Comparison of ENCODE assay signal across 19 mouse cellular contexts in the genomic region with DNA sequence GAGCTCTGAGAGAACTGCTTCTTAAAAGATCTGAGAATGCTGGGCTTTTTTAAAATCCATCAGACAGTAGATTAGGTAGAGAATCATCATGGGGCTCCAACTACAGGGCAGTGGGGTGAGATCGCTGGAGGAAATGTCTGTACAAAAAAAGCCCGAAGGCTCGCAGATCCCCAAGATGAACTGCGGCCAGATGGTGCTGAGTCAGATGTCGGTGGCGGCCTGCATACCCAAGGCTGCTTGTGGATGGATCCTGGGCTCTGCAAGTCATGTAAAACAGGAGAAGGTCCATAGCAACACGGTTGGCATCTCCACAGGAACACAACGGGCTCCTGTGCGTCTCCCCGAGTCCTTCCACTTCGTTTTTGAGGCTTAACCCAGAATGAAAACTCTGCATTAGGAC. TPM values are rescaled to one million over a fixed set of nuclear protein-coding genes. Genes with fewer than 3 reads are reported as not detected.
A peak's percentile ranks its signal among the peaks of the same experiment; 100 is the strongest.
DNase-seq lines count a peak whose midpoint lies in the region; TF ChIP-seq lines count a peak whose summit lies in the region.
"Had no signal": no experiment of that assay in that cellular context is flagged by ENCODE, and none has a peak within 500 bp of the region (broad histone marks: within the 10 kb centered on the region; RNA-seq: fewer than 3 reads in every experiment).

No protein-coding gene starts in this region.

- H3K27ac ChIP-seq in left cerebral cortex, adult 2 months = peak overlapping the region; percentile 29
- H3K27ac ChIP-seq: forebrain, embryonic 10.5 days; limb, embryonic 13.5 days; liver, embryonic 15.5 days; macrophage; midbrain, embryonic 13.5 days had no signal

- intact Hi-C loops in left cerebral cortex, adult 2 months (cut with DNase I) = no loop called here
- intact Hi-C loops in left cerebral cortex, postnatal 10 days (cut with DNase I) = no loop called here

- H3K4me3 ChIP-seq in left cerebral cortex, adult 2 months = no peak overlapping the region
- H3K4me3 ChIP-seq: forebrain, embryonic 10.5 days; heart, embryonic 12.5 days; limb, embryonic 13.5 days; liver, embryonic 15.5 days; midbrain, embryonic 13.5 days had no signal

- no peak for TF ChIP-seq CTCF in left cerebral cortex, adult 2 months (IDR thresholded peaks at IDR 0.05)

- DNase-seq in left cerebral cortex, adult 2 months (ENCODE audit: extremely low spot score in 1 of 2, low spot score in 2 of 2) = peak; percentile 26 to 52
- DNase-seq in left cerebral cortex, postnatal 10 days (ENCODE audit: extremely low spot score in 1 of 2, low spot score in 2 of 2) = no peak
- peak; percentile 22 for DNase-seq in urinary bladder, postnatal 14 days (ENCODE audit: low spot score)
- DNase-seq in urinary bladder, postnatal 25 days (ENCODE audit: low spot score) = no peak
- peak; percentile 17 to 72 for DNase-seq in frontal cortex, adult 2 months (ENCODE audit: extremely low spot score in 1 of 2, low spot score in 1 of 2)
- DNase-seq in liver = no peak
- no peak for DNase-seq in thymus, postnatal 25 days
- DNase-seq: cerebellum, adult 2 months; heart, postnatal 36 days; kidney, adult 2 months; kidney, postnatal 14 days; thymus, postnatal 14 days had no signal

RNA-seq across cellular contexts. Expression of a gene that starts 39.9 kb away (rescaled TPM):
- total RNA-seq in left cerebral cortex, adult 2 months (2021) = 10 to 100 TPM; 55.4 to 66.2 TPM
- 100 to 1,000 TPM; 115 to 123 TPM for total RNA-seq in left cerebral cortex, postnatal 10 days (2021)
- 31.8 and 43.2 TPM in 2 replicates for polyA plus RNA-seq in frontal cortex, adult 2 months (2012; rRNA removed)
- total RNA-seq: MEL had no signal

RNA-seq across cellular contexts. Expression of a gene that starts 39.9 kb away (rescaled TPM):
- total RNA-seq in left cerebral cortex, adult 2 months (2021) = 10 to 100 TPM; 57.1 to 60.9 TPM
- total RNA-seq in left cerebral cortex, postnatal 10 days (2021) = 10 to 100 TPM; 76.7 to 80.6 TPM
- polyA plus RNA-seq in frontal cortex, adult 2 months (2012; rRNA removed) = 34.3 and 39.7 TPM in 2 replicates

Comparison
In these comparisons a context has a peak if more than half of its experiments do, and no peak if none do; other contexts are left out.
1. DNase-seq: peak in left cerebral cortex, adult 2 months (2 of 2), urinary bladder, postnatal 14 days (single experiment) and frontal cortex, adult 2 months (2 of 2); none in left cerebral cortex, postnatal 10 days (0 of 2), urinary bladder, postnatal 25 days (single experiment), liver (single experiment) and thymus, postnatal 25 days (single experiment).